Mouse (Mus musculus) CH12.LX (cell line): Measurements from ENCODE around the gene Muc3. TPM values are rescaled to one million over a fixed set of nuclear protein-coding genes. Genes with fewer than 3 reads are reported as not detected.

Experiments
- DNase-seq: peaks from one replicate; pipeline ENCODE4 v3.0.0-alpha.2; 2013; ENCODE audit errors: extremely low read depth
- H3K27ac ChIP-seq: 2 replicates; pipeline ENCODE4 v1.5.1; 2012; ENCODE audit warnings: low read depth, mild to moderate bottlenecking, control low read depth, moderate library complexity; ENCODE audit not compliant: insufficient read depth
- H3K27me3 ChIP-seq: replicated peaks from 2 replicates; pipeline ENCODE3; 2012; ENCODE audit warnings: inconsistent platforms
- H3K36me3 ChIP-seq, 2 experiments: replicated peaks in 1 of 2; 2 replicates each; pipeline versions ENCODE3 to v1.6.1; 2012; ENCODE audit warnings: inconsistent platforms in 1 of 2, low read length in 1 of 2, mild to moderate bottlenecking in 1 of 2, mixed read lengths in 1 of 2, moderate library complexity in 1 of 2; ENCODE audit not compliant: control insufficient read depth in 1 of 2, insufficient read depth in 1 of 2
- H3K4me1 ChIP-seq, 2 experiments: 2 replicates each; pipeline ENCODE4 v1.6.1; 2012; ENCODE audit warnings: inconsistent platforms in 1 of 2, moderate library complexity in 1 of 2; ENCODE audit not compliant: insufficient read depth in 2 of 2, control insufficient read depth in 1 of 2
- H3K4me2 ChIP-seq: 2 replicates; pipeline ENCODE4 v1.6.1; 2012; ENCODE audit warnings: low read depth, mild to moderate bottlenecking, control low read depth; ENCODE audit not compliant: poor library complexity, insufficient read depth, severe bottlenecking
- H3K4me3 ChIP-seq, 3 experiments: fragments of 150-350 bp in 1 of 3; sonication (generic) in 1 of 3; replicated peaks in 1 of 3; 2 replicates each; pipeline versions ENCODE3 to v1.5.1; 2011 to 2012; ENCODE audit warnings: low read depth in 2 of 3, low read length in 2 of 3, mild to moderate bottlenecking in 2 of 3, moderate library complexity in 2 of 3, control low read depth in 1 of 3, improper control_type of control experiment in 1 of 3, inconsistent platforms in 1 of 3, mixed read lengths in 1 of 3; ENCODE audit not compliant: poor library complexity in 1 of 3
- H3K79me2 ChIP-seq: replicated peaks from 2 replicates; pipeline ENCODE4 v1.6.1; 2012; ENCODE audit warnings: mild to moderate bottlenecking, moderate library complexity; ENCODE audit not compliant: control insufficient read depth, poor library complexity, insufficient read depth, severe bottlenecking; ENCODE audit errors: extremely low read depth
- H3K9ac ChIP-seq: 2 replicates; pipeline ENCODE4 v1.6.1; 2012; ENCODE audit warnings: low read depth, mild to moderate bottlenecking, control low read depth, moderate library complexity; ENCODE audit not compliant: insufficient read depth
- H3K9me3 ChIP-seq: replicated peaks from 2 replicates; pipeline ENCODE3; 2012; ENCODE audit warnings: low read length, inconsistent platforms, mixed read lengths
- BHLHE40 ChIP-seq: IDR thresholded peaks from 2 replicates; pipeline ENCODE4 v1.6.1; 2011; ENCODE audit warnings: mild to moderate bottlenecking, low read depth, low read length, improper control_type of control experiment
- CHD2 ChIP-seq: IDR thresholded peaks from 2 replicates; pipeline ENCODE4 v1.6.1; 2011; ENCODE audit warnings: low read length, improper control_type of control experiment
- CTCF ChIP-seq, 2 experiments: IDR thresholded peaks in 1 of 2; conservative IDR thresholded peaks in 1 of 2; 2 replicates each; pipeline ENCODE4 v1.5.1; 2011 to 2012; ENCODE audit warnings: low read depth in 2 of 2, low read length in 2 of 2, improper control_type of control experiment in 1 of 2, inconsistent platforms in 1 of 2, mild to moderate bottlenecking in 1 of 2, moderate library complexity in 1 of 2
- ELF1 ChIP-seq: IDR thresholded peaks from 2 replicates; pipeline ENCODE4 v1.6.1; 2014; ENCODE audit warnings: low read depth, mild to moderate bottlenecking, inconsistent platforms, low read length, improper control_type of control experiment
- EP300 ChIP-seq: IDR thresholded peaks from 2 replicates; pipeline ENCODE4 v1.6.1; 2011; ENCODE audit warnings: low read length, improper control_type of control experiment
- ETS1 ChIP-seq: conservative IDR thresholded peaks from 2 replicates; pipeline ENCODE4 v1.6.1; 2012; ENCODE audit warnings: low read depth, mild to moderate bottlenecking, inconsistent platforms, low read length, improper control_type of control experiment, moderate library complexity
- HCFC1 ChIP-seq: IDR thresholded peaks from 2 replicates; pipeline ENCODE4 v1.6.1; 2012; ENCODE audit warnings: low read depth, mild to moderate bottlenecking, inconsistent platforms, low read length, improper control_type of control experiment
- IRF4 ChIP-seq: IDR thresholded peaks from 2 replicates; pipeline ENCODE4 v1.6.1; 2014; ENCODE audit warnings: low read depth, mild to moderate bottlenecking, inconsistent platforms, low read length, improper control_type of control experiment
- KAT2A ChIP-seq: IDR thresholded peaks from 2 replicates; pipeline ENCODE4 v1.6.1; 2012; ENCODE audit warnings: low read length, improper control_type of control experiment, inconsistent platforms; ENCODE audit not compliant: insufficient replicate concordance
- MAX ChIP-seq: IDR thresholded peaks from 2 replicates; pipeline ENCODE4 v1.6.1; 2011; ENCODE audit warnings: low read length, improper control_type of control experiment
- MEF2A ChIP-seq: IDR thresholded peaks from 2 replicates; pipeline ENCODE4 v1.6.1; 2014; ENCODE audit warnings: low read depth, mild to moderate bottlenecking, inconsistent platforms, low read length, improper control_type of control experiment, borderline replicate concordance
- MXI1 ChIP-seq: IDR thresholded peaks from 2 replicates; pipeline ENCODE4 v1.6.1; 2011; ENCODE audit warnings: mild to moderate bottlenecking, low read depth, low read length, improper control_type of control experiment
- MYC ChIP-seq: IDR thresholded peaks from 2 replicates; pipeline ENCODE4 v1.6.1; 2011; ENCODE audit warnings: low read depth, mild to moderate bottlenecking, improper control_type of control experiment, low read length
- NRF1 ChIP-seq: IDR thresholded peaks from 2 replicates; pipeline ENCODE4 v1.6.1; 2014; ENCODE audit warnings: low read depth, mild to moderate bottlenecking, inconsistent platforms, low read length, improper control_type of control experiment, moderate library complexity
- RAD21 ChIP-seq: IDR thresholded peaks from 2 replicates; pipeline ENCODE4 v1.6.1; 2011; ENCODE audit warnings: low read depth, mild to moderate bottlenecking, low read length, improper control_type of control experiment, moderate library complexity
- RCOR1 ChIP-seq: conservative IDR thresholded peaks from 2 replicates; pipeline ENCODE4 v1.6.1; 2012; ENCODE audit warnings: low read depth, mild to moderate bottlenecking, inconsistent platforms, low read length, improper control_type of control experiment
- SIN3A ChIP-seq: IDR thresholded peaks from 2 replicates; pipeline ENCODE4 v1.6.1; 2012; ENCODE audit warnings: low read length, improper control_type of control experiment, inconsistent platforms
- SMC3 ChIP-seq: IDR thresholded peaks from 2 replicates; pipeline ENCODE4 v1.6.1; 2011; ENCODE audit warnings: low read depth, low read length, improper control_type of control experiment
- TCF12 ChIP-seq: IDR thresholded peaks from 2 replicates; pipeline ENCODE4 v1.6.1; 2014; ENCODE audit warnings: low read depth, mild to moderate bottlenecking, inconsistent platforms, low read length, improper control_type of control experiment
- UBTF ChIP-seq: IDR thresholded peaks from 2 replicates; pipeline ENCODE4 v1.6.1; 2012; ENCODE audit warnings: low read depth, mild to moderate bottlenecking, inconsistent platforms, low read length, improper control_type of control experiment, moderate library complexity
- ZMIZ1 ChIP-seq: IDR thresholded peaks from 2 replicates; pipeline ENCODE4 v1.6.1; 2012; ENCODE audit warnings: low read depth, mild to moderate bottlenecking, inconsistent platforms, low read length, improper control_type of control experiment
- ZNF384 ChIP-seq: IDR thresholded peaks from 2 replicates; pipeline ENCODE4 v1.6.1; 2012; ENCODE audit warnings: low read depth, low read length, improper control_type of control experiment, inconsistent platforms
- dilution Hi-C: fragments of 300-500 bp; cut with MboI; formaldehyde crosslinking; loops from 2 replicates; pipeline ENCODE4 v1.14.3; 2020; ENCODE audit warnings: low sequenced_read_pairs; ENCODE audit not compliant: extremely low pct_unique_long_range_greater_than_20kb, extremely low pct_ligation_motif_present
- in situ Hi-C: fragments of 300-500 bp; cut with MboI; formaldehyde crosslinking; loops from 3 replicates; pipeline ENCODE4 v1.14.3; 2019; ENCODE audit warnings: low sequenced_read_pairs, low pct_ligation_motif_present, low pct_unique_long_range_greater_than_20kb, mixed read lengths
- polyA plus RNA-seq: library from polyadenylated mRNA; unstranded; fragments of >175 nt; gene quantifications from 2 replicates; pipeline ENCODE4 v1.2.1, GENCODE M21; 2012; ENCODE audit warnings: low read depth; ENCODE audit not compliant: insufficient read length
- total RNA-seq, 2 experiments: library from RNA; depleted of rRNA; stranded (reverse); fragments of 300-350 nt in 1 of 2; fragments of >200 nt in 1 of 2; gene quantifications; 2 replicates each; pipeline ENCODE4 v1.2.3; 2012 to 2014

The Muc3 gene
- total and polyA plus RNA-seq, 3 experiments: 0.13 TPM; not detected in 2

GRCm38 (mm10) chr5:137122686-137123193, 26.4 kb downstream of the Muc3 start:
- dilution Hi-C loops (no loop called here), in situ Hi-C loops (no loop called here)
- no peaks in the 10 kb centered on the region for H3K79me2 ChIP-seq
- no peaks in the 10 kb centered on the region for H3K36me3 ChIP-seq
- peaks cover 5 to 25% of the 10 kb centered on the region in 2 experiments; a peak in 3 of 4 replicates for H3K4me1 ChIP-seq
- H3K27ac ChIP-seq: no peak overlapping the region
- peaks cover 33% of the 10 kb centered on the region for H3K27me3 ChIP-seq
- no peak overlapping the region for H3K4me3 ChIP-seq
- peaks cover 10% of the 10 kb centered on the region for H3K9me3 ChIP-seq
- peak; percentile 76 for DNase-seq
- H3K9ac ChIP-seq: no peak overlapping the region
- no peak for TF ChIP-seq MYC
- no peak for TF ChIP-seq ZNF384
- TF ChIP-seq CHD2: no peak
- no peak for TF ChIP-seq RCOR1
- peak; percentile 68 for TF ChIP-seq SMC3
- no peak for TF ChIP-seq UBTF
- peak; percentile 80 to 84 for TF ChIP-seq CTCF (conservative IDR thresholded peaks at IDR 0.05 in 1 of 2, IDR thresholded peaks at IDR 0.05 in 1 of 2; ENCODE audit: low read depth in 2 of 2, low read length in 2 of 2)
- peak; percentile 75 for TF ChIP-seq RAD21
- TF ChIP-seq HCFC1: no peak
- no peak for TF ChIP-seq MXI1
- no peak overlapping the region for H3K4me2 ChIP-seq

GRCm38 (mm10) chr5:137121280-137121679, 27.8 kb downstream of the Muc3 start:
- H3K4me1 ChIP-seq: peaks cover 5 to 37% of the 10 kb centered on the region in 2 experiments; a peak in 3 of 4 replicates
- TF ChIP-seq MEF2A (0 out of 2 replicates have a peak, but pooled peaks have one; percentile 20), MAX (0 out of 2 replicates have a peak, but pooled peaks have one; percentile 29), HCFC1 (no peak), MXI1 (no peak), ELF1 (peak; percentile 38), BHLHE40 (0 out of 2 replicates have a peak, but pooled peaks have one; percentile 26), UBTF (no peak), NRF1 (no peak), KAT2A (no peak), ZMIZ1 (no peak), TCF12 (0 out of 2 replicates have a peak, but pooled peaks have one; percentile 42), ETS1 (peak; percentile 33; the same call in 1 of the 2 replicates), IRF4 (peak; percentile 80), CHD2 (peak; percentile 64), RAD21 (no peak), SIN3A (peak; percentile 38; the same call in 1 of the 2 replicates), EP300 (peak; percentile 72), ZNF384 (peak; percentile 15; the same call in 1 of the 2 replicates)
- no peaks in the 10 kb centered on the region for H3K36me3 ChIP-seq
- DNase-seq: peak; percentile 21
- peaks cover 24% of the 10 kb centered on the region for H3K27me3 ChIP-seq
- H3K4me3 ChIP-seq: no peak overlapping the region
- H3K9me3 ChIP-seq: peaks cover 10% of the 10 kb centered on the region
- H3K4me2 ChIP-seq: no peak overlapping the region
- H3K27ac ChIP-seq: no peak overlapping the region; the same call in 1 of the 2 replicates
- H3K79me2 ChIP-seq: no peaks in the 10 kb centered on the region
- dilution Hi-C loops (no loop called here), in situ Hi-C loops (no loop called here)
- H3K9ac ChIP-seq: no peak overlapping the region
